Mouse (Mus musculus) ES-E14 (cell line): ENCODE measurements around the gene Rasgrp1.

Experiments
- CHD2 ChIP-seq: IDR thresholded peaks from 2 replicates; pipeline ENCODE4 v1.6.1; 2014; ENCODE audit warnings: mild to moderate bottlenecking, low read depth, low read length, inconsistent platforms
- ZC3H11A ChIP-seq: IDR thresholded peaks from 2 replicates; pipeline ENCODE4 v1.6.1; 2012; ENCODE audit warnings: low read depth, mild to moderate bottlenecking, inconsistent platforms, low read length, borderline replicate concordance

DNA sequence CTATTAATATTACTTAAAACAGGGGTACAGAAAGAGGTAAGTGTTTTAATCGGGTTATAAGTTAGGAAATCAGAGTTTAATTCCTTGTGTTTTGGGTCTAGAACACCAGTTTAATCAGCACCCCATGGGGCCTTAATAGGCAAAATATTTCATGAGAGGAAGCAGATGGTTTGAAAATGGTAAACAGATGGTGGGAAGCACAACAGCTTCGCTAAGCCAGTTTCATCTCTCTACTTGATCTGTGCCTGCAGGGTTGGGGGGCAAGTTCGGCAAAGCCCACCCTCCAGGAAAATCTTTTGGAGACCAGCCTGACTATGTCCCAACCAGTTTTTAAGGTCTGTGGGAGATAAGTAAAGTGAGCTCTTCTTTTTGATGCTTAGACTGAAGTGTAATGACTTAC lies 23.7 kb upstream of the Rasgrp1 start:
- no peak for TF ChIP-seq CHD2
- TF ChIP-seq ZC3H11A: no peak
